Mouse (Mus musculus): Measurements from ENCODE around the gene Phb2.

The Phb2 gene

DNA sequence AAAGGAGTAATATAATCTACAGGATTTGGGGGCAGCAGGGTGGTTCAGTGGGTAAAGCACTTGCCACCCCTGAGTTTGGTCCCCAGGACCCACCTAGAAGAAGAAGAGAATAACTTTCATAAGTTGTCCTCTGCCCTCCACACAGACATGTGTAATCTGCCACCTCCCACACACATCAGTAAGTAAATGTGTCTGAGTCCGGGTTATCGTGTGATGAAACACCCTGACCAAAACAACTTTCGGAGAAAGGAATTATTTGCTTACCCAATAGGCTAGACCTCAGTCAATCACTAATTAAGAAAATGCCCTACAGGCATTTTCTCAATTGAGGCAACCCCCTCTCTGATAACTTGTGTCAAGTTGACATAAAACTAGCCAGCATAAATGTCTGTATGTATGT, 21.6 kb upstream of the Phb2 start:
- DNase-seq (ENCODE audit: low read depth): no peak

DNA sequence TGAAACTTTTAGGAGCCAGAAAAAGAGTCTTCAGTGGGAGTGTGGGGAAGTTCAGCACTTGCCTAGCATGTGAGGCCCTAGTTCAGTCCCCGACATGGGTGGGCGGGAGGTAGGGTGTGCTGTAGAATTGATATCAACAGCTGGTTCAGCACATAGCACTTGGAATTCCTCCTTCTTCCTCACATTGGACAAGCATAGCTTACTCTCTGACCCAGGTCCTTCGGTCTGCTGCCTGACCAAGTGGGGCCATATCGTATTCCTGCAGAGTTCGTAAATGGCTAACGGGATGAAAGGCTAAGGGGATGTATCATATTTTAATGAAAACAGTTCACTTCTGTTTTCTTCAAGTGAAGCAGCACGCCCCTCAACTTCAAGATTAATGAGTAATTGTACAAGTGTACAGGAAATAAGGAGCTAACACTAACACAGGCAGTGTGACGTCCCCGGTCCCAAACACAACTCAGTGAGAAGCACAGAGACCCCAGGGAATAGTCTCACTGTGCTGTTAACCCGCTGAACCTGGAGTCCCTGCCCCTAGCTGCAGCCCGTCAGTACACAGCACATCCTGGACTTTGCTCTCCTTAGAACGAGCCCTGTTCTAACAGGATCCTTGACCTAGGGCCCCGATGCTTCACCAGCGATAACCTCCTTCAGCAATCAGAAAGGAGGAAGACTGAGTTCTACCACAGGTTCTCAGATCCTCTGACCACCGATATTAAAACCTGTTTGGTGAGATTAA, 18.7 kb upstream of the Phb2 start:
- DNase-seq (ENCODE audit: low read depth): no peak

DNA sequence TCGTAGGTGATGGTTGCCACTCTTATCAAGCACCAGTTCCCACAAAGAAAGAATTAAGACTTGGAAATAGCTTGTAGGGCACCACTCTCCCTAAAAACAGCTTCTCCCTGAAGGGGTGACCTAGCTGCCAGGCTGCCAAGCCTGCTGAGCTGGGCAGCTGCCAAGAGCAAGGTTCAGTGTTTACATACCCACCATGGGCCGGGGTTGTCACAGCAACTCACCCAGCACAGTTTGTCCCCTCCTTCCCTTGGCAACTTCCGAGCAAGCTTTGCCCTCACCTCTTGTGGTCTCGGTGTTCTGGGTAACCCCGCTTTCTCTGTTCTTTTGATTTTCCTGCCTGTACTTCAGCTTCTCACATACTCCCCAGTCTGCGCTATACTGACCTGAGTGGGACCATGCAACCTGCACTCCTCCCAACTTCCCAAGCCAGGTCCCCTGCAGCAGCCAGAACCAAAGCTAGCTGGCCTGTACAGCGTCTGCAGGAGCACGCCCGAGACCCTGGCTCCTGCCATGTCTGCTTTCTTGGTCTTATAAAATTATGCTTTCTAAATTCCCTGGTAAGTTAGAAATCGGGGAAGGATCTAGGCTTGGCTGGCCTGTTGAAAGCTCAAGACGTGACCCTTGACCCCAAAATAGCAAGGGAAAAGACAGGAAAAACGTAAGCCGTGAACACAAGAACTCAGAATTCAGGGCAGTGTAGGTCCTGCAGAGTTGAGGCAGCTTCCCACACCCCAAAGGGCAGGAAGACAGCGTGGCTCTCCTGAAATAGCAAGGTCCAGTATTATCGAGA, 17.8 kb upstream of the Phb2 start:
- DNase-seq (ENCODE audit: low read depth): no peak

DNA sequence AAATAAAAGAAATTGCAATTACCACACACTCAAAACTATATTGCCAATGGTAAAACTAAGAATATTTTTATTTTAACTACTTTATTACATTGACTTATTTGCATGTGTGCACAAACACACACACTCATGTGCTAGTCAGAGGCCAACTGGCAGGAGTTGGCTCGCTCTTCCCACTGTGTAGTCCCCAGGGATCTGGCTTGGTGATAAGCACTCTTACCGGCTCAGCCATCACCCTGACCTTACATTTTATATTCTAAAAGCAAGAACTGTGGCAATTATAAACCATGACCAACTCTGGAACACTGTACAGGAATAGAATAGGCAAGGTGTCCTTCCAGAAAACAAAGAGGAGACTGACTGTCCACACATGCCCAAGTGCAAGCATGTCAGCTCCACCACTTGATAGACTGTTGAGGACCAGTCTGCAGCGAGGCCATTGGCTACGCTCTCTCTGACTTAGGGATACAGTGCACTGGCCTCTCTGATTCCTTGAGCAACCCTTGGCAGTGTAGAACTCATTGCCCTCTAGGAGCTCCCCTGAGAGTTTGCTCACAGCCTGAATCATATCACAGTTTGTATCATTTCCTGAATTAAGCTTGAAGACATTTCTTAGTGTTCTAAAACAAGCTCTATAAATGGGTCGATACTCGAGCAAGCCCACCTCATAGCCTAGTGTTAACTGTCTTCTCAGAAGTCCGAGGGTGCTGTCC, 15.5 kb upstream of the Phb2 start:
- no peak for DNase-seq (ENCODE audit: low read depth)

DNA sequence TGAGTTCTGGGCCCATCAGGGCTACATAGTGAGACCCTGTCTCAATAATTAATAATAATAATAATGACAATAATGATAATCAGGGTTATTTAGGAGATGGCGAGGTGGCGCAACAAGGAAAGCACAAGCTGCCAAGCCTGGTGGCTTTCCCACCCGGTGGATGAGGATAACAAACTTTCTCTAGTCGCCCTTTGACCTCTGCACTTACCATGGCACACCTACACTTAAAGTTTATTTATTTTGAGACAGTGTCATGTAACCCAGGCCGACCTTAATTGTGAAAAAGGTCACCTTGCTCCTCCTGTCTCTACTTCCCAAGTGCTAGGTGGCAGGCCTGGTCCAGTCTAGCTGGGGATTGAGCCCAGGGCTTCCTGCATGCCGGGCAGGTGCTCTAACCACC, 13.4 kb upstream of the Phb2 start:
- DNase-seq (ENCODE audit: low read depth): no peak

DNA sequence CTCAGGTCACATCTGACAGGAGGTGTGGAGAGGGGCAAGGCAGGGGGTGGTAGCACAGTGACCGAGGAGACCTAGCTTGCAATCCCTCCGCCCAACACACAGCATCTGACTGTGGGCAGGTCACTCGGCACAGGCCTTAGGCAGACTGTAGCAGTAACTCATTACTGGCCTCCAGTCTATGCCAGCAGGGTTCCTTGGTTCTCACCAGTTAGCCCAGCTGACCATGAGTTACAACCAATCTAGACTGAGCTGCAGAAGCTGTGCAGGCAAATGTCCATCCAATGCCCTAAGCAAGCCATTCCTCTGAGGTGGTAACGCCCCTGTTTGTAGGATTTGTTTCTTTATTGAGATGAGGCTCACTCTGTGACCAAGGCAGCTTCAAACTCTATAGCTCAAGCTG, 12.8 kb upstream of the Phb2 start:
- no peak for DNase-seq (ENCODE audit: low read depth)

DNA sequence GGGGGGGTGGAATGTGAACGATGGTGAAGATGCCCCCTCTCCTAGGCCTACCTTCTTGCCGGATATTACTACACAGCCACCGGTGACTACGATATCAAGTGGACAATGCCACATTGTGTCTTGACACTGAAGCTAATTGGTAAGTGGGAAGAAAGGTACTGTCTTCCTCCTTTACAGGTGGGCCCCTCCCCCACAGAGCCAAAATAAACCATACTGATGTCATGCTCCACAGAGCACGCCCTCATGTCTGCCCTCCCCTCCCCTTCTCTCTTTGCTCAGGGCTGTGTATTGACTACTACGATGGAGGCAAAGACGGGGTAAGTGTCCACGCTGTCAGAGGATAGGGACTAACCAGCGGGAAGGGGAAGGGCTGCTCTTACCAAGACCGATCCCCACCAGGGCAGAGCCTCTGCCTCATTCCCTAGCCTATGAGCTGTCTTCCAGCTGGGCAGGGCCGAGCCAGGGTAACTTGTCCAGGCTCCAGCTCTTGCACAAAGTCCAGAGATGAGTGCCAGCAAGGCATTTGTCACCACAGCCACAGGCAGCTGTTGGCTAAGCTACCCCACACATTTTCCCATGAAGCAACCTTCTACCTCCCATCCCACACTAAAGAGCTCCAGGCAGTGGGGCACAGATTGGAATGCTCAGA, 12.1 kb upstream of the Phb2 start:
- no peak for DNase-seq (ENCODE audit: low read depth)

DNA sequence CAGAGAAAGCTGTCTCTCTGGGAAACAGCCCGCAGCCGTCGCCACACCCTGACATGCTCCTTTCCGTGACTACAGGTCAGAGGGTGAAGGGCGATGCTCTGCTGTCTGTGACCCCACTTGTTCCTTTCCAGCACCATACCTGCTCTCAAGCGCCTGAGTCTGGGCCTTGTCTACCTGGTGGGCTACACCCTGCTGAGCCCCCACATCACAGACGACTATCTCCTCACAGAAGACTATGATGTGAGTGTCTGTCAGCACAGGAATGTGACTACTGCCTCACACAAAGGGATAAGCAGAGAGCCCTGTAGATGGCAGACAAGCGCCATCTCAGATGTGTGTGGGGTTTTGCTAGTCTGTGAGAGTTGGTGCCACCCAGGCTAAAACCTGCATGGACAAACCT, 10.8 kb upstream of the Phb2 start:
- peak; percentile 46 for DNase-seq (ENCODE audit: low read depth)

DNA sequence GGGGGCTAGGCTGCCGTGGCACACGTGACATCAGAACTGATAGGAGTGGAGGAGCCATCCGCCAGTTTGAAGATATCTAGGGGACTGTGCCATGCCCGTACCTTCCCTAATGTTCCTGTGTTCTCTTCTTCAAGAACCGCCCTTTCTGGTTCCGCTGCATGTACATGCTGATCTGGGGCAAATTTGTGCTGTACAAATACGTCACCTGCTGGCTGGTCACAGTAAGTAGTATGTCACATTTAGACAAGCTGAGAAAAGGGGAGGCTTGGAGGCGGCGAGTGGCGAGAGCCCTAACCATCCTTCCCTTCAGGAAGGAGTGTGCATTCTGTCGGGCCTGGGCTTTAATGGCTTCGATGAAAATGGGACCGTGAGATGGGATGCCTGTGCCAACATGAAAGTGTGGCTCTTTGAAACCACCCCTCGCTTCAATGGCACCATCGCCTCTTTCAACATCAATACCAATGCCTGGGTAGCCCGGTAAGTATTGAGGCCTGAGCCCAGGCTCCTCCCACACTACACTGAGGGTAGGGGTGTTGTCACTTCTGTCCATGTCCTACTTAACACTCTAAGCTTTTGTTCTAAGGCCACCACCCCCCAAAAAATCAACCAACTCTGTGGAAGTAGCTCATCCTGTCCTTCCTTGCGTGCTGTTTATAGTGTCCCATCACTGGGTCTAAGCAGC, 9.9 kb upstream of the Phb2 start:
- no peak for DNase-seq (ENCODE audit: low read depth)

DNA sequence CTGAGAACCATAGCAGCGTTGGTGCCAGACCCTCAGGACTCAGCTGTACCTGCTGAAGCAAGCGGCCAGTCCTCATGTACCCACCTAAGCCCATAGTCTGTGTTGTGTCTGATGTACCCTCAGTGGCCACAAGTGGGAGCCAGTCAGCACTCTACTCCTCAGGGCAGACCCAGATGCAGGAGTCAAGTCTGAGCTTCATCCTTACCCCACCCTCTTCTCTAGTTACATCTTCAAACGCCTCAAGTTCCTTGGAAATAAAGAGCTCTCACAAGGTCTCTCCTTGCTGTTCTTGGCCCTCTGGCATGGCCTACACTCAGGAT, 9.4 kb upstream of the Phb2 start:
- peak; percentile 81 for DNase-seq (ENCODE audit: low read depth)

DNA sequence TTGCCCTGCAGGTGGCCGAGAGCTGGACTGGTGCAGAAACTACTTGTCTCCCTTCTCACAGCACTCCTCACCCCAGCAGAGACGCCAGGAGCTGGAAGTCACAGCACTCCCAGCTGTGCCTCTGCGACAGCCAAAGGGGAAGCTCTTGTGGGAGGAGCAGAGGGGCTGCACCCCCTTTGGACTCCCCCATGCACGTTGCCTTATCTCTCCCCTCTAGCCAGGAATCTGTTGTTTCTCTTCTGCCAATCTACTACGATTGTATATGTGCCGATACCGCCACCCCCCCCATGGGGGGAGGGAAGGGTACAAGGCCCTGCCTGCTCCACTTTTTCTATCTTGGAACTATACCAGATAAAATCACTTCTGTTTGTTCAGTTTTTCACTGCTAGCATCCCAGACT, 8.3 kb upstream of the Phb2 start:
- no peak for DNase-seq (ENCODE audit: low read depth)

DNA sequence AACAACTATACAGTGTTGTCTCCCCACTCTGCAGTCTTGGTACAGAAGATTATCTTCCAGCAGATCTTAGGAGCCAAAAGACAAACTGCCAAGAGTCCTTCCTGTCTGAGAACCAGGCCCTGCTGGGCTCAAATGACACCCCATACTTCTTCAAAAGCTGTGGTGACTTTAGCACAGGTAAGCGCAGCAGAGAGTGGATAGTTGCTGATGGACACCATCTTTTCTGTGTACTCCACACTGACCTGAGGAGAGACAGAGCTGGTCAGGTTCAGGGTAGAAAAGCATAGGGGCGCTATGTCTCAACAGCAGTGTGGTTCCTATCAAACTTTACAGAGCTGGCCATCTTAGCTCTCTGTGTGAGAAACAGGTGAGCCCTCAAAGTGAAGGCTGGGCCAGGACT, 7.7 kb upstream of the Phb2 start:
- no peak for DNase-seq (ENCODE audit: low read depth)

DNA sequence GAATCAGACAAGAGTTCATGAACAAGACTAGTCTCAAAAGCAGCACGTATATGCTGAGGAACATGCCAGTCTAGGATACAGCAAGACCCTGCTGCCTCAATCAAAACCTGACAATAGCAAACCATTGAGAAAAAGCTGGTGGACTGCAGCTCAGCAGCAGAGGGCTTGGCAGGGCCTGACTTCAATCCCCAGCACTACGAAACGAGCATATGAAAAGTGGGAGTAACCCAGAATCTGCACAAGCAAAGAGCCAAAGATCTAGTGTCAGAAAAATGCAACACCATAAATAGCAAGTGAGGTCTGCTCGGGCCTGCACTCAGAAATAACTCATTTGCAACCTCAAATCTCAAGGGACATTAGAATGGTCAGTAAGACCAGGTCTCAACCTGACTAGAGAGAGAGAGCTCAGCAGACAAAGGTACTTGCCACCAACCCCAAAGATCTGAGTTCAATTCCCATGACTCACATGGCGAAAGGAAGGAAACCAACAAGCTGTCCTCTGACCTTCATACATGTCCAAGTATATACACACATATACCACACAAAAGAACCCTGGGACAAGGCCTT, 6.0 kb upstream of the Phb2 start:
- DNase-seq (ENCODE audit: low read depth): no peak

DNA sequence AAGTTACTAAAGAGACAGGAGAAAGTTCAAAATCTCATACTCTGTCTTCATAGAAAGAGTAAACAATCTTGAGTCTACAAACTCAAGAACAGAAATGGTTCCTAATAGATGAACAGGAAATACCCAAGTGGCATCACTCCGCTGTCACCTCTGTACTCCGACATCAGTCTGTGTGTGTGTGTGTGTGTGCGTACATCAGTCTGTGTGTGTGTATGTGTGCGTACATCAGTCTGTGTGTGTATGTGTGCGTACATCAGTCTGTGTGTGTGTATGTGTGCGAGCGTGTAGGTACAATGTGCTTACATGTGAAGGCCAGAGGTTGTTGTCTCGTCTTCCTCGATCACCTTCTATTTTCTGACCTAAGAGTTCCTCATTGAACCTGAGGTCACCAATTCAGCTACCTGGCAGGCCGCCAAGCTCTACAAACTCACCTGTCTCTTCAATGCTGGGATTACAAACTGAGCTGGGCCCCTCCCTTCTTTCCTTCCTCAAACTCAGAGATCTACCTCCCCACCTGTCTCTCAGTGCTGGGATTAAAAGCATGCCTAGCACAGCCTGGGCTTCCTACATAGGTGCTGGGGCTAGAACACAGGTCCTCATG, 3.7 kb upstream of the Phb2 start:
- no peak for DNase-seq (ENCODE audit: low read depth)

DNA sequence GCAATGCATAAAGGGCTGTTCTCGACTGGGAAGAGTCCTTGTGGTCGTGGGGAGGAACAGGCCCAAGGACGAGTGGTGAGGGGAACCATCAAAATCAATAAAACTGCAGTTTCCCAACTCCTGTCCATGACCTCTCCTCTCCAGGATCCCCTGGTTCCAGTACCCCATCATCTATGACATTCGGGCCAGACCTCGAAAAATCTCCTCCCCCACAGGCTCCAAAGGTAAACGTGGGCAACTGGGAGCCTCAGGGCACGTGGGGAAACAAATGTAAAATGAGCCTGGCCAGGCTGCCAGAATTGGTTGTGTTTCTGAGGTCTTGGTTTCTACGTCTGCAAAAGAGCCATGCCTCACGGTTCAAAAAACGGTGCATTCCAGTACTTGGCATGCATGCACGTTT, 782 bp downstream of the Phb2 start:
- DNase-seq (ENCODE audit: low read depth): peak; percentile 39

DNA sequence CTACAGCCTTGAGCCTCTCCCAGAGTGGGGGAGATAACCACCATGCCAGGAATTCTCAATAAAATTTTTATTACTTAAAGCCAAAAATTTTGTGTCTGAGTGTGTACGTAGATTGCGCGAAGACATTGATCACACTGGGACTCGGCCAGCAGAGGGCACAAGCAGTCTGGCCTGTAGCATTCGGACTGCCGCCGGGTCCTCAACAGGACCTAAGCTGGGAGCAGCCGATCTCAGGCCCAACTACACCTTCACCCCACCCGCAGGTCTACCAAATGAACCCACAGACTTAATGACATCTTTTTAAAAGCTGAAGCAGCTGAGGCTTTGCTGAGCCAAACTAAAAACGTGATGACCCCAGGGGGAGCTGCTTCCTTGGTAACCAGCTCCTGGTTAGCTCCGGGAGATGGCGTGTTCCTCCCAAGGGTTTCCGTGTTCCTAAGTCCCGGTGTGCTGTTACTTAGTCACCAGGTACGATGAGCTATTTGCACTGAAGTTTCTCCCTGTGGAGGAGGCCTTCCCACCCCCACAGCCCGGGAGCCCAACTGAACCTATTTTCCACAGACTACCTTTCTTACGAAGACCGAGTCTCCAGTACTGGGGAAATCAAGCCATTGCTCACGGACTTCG, 4.8 kb downstream of the Phb2 start:
- DNase-seq (ENCODE audit: low read depth): peak; percentile 76

DNA sequence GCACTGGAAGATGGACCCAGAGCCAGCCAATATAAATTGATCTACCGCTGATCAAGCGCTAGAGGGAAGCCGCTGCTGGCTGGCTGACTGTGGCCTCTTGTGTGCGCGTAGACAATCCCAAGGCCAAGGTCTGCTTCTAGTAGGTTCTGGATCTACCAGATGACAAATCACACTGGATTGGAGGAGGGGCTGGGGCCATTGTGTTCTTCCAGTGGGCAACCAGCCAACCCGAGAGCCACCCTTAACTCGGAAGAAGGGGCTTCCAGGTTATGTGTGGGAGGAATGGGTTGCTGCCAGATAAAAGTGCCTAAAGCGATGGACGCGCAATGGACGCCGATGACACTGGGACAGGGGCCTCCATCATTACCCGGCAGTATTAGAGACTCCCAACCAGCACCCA, 5.8 kb downstream of the Phb2 start:
- DNase-seq (ENCODE audit: low read depth): no peak

DNA sequence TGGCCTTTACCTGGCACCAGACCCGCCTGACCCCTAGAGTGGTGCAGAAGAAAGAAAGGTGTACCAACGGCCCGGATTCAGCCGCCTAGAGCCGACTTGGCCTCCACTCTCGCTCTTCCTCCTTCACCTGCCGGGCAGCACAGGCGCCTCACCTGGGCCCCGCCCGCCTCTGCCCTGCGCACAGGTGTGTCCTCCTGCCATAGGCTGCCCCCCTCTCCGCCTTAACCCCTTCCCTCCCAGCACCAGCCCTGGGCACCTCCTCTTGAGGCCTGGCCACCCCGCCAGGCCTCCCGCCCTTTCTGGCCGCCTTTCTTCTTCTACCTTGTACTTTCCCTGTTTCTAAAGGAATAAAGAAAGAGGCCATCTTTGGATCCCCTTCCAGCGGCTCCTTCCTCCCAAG, 6.6 kb downstream of the Phb2 start:
- no peak for DNase-seq (ENCODE audit: low read depth)

DNA sequence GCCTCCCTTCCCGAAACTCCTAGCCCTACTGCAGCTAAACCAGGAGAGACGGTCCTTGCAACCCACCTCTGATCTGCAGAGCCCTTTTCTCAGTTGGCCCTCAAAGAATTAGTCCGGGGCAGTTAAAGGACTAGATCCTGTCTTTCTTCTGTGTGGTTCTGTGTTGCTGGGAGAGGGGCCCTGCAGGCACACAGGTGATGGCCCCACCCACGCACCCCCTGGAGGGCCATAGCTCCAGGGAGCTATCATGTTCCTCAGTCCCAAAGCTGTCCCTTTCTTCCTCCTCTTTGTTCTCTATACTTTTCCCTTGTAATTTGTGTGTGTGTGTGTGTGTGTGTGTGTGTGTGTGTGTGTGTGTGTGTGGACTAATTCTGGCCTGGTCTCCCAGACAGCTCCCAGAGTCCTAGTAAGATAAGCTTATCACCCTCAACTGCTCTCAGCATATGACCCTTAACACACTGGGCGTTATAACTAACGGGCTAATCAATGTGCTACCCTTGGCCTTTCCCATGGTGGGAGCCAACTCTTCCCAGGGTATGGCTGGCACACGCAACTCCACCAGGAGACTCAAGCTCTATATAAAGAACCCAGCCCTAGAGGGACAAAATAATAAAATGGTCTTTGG, 7.3 kb downstream of the Phb2 start:
- no peak for DNase-seq (ENCODE audit: low read depth)

DNA sequence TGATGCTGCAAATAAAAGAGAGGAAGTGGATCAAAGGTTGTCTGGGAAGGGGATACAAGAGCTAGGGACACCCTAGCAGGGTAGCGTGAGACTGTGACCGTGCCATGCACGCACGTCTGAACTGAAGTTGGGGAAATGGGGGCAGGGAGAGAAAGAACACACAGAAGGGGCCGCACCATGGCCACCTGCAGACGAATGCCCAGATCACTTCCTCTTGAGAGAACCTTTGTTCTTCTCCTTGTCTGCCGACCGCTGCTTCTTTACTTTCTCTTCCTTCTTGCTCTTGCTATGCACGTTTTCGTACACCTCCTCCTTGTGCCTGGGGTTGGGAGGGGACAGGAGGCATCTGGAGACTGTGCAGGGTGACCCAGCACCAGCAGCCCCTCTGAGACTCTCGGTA, 8.8 kb downstream of the Phb2 start:
- peak; percentile 49 for DNase-seq (ENCODE audit: low read depth)
